Mouse (Mus musculus) forelimb bud, embryonic 11.5 days (tissue): ENCODE data around the gene Dhx58.

ENCODE experiments used
- DNase-seq: peaks from one replicate; pipeline ENCODE4 v3.0.0-alpha.2; 2012; ENCODE audit warnings: low read depth, low spot score

Gene Dhx58

GRCm38 (mm10) chr11:100646265-100646664 lies 57.8 kb downstream of the Dhx58 start:
- peak; percentile 56 for DNase-seq
